Mouse (Mus musculus) adrenal gland, postnatal 14 days (tissue): ENCODE data around the gene Fbxo27. TPM values are rescaled to one million over a fixed set of nuclear protein-coding genes. Genes with fewer than 3 reads are reported as not detected.
"Not testable (repeated sequence)": the region's sequence is repeated elsewhere in the genome, so short reads cannot be mapped to it uniquely, and the experiment has no call there.

Experiments
- DNase-seq: peaks from one replicate; pipeline ENCODE4 v3.0.0; 2021; ENCODE audit warnings: mixed read lengths
- long read RNA-seq, 2 experiments: library from polyadenylated mRNA; stranded (forward); transcript quantifications; one replicate each; pipeline ENCODE4 v2.0.0; 2021
- total RNA-seq: library from RNA; stranded (reverse); gene quantifications from 2 replicates; pipeline ENCODE4 v1.2.3, GENCODE M21; 2021

The Fbxo27 gene
- 0.63 and 2.6 TPM in 2 replicates for total RNA-seq
- long read RNA-seq, experiment 1, partial matches to known transcripts: 1 of 2 reads
- long read RNA-seq, experiment 1, other reads (novel, unspliced or antisense): 0 of 2 reads
- long read RNA-seq, experiment 2, partial matches to known transcripts: 0 of 2 reads
- long read RNA-seq, experiment 2, other reads (novel, unspliced or antisense): 1 of 2 reads

- DNase-seq: peak; percentile 24
Measured at GRCm38 (mm10) chr7:28692545-28693320, at the start of gene Fbxo27. Gene Fbxo27, plus strand, starts transcription at chr7:28692849.

- no peak for DNase-seq
Measured at GRCm38 (mm10) chr7:28645366-28645765, 47.3 kb upstream of the Fbxo27 start.

- DNase-seq: no peak
Measured at GRCm38 (mm10) chr7:28645947-28646475, 46.6 kb upstream of the Fbxo27 start.

GRCm38 (mm10) chr7:28647016-28647415, 45.6 kb upstream of the Fbxo27 start:
- DNase-seq: no peak

GRCm38 (mm10) chr7:28651157-28651556, 41.5 kb upstream of the Fbxo27 start:
- DNase-seq: no peak

GRCm38 (mm10) chr7:28656430-28656829, 36.2 kb upstream of the Fbxo27 start:
- DNase-seq: no peak

- DNase-seq: no peak
Measured at GRCm38 (mm10) chr7:28665620-28666579, 26.7 kb upstream of the Fbxo27 start.

GRCm38 (mm10) chr7:28671172-28671571, 21.5 kb upstream of the Fbxo27 start:
- DNase-seq: no peak

- DNase-seq: no peak
Measured at GRCm38 (mm10) chr7:28672276-28672675, 20.4 kb upstream of the Fbxo27 start.

- not testable (repeated sequence) for DNase-seq
Measured at GRCm38 (mm10) chr7:28672786-28673185, 19.9 kb upstream of the Fbxo27 start.

- no peak for DNase-seq
Measured at GRCm38 (mm10) chr7:28674994-28675393, 17.7 kb upstream of the Fbxo27 start.

GRCm38 (mm10) chr7:28675746-28676145, 16.9 kb upstream of the Fbxo27 start:
- DNase-seq: peak; percentile 76

GRCm38 (mm10) chr7:28676811-28677541, 15.7 kb upstream of the Fbxo27 start:
- DNase-seq: no peak

- no peak for DNase-seq
Measured at GRCm38 (mm10) chr7:28677624-28678023, 15.0 kb upstream of the Fbxo27 start.

- DNase-seq: no peak
Measured at GRCm38 (mm10) chr7:28691075-28691474, 1.6 kb upstream of the Fbxo27 start.

- peak; percentile 80 for DNase-seq
Measured at GRCm38 (mm10) chr7:28693321-28693966, 795 bp downstream of the Fbxo27 start.

GRCm38 (mm10) chr7:28694423-28694822, 1.8 kb downstream of the Fbxo27 start:
- no peak for DNase-seq

GRCm38 (mm10) chr7:28694966-28695511, 2.4 kb downstream of the Fbxo27 start:
- DNase-seq: no peak

GRCm38 (mm10) chr7:28697277-28697676, 4.6 kb downstream of the Fbxo27 start:
- no peak for DNase-seq

GRCm38 (mm10) chr7:28700269-28700668, 7.6 kb downstream of the Fbxo27 start:
- DNase-seq: no peak

- not testable (repeated sequence) for DNase-seq
Measured at GRCm38 (mm10) chr7:28701306-28701705, 8.7 kb downstream of the Fbxo27 start.
